In genomic region chr1:120345001-120345400, GRCm38 (mm10) we compare ENCODE assay signal across 25 mouse cellular contexts. TPM values are rescaled to one million over a fixed set of nuclear protein-coding genes. Genes with fewer than 3 reads are reported as not detected.
DNase-seq lines count a peak whose midpoint lies in the region; ATAC-seq and TF ChIP-seq lines count a peak whose summit lies in the region.
"Had no signal": no experiment of that assay in that cellular context is flagged by ENCODE, and none has a peak within 500 bp of the region (broad histone marks: within the 10 kb centered on the region; RNA-seq: fewer than 3 reads in every experiment).

No protein-coding gene starts in this region.

- H3K27ac ChIP-seq in midbrain, embryonic 10.5 days (replicated peaks) = no peak overlapping the region
- H3K27ac ChIP-seq in midbrain, embryonic 13.5 days = no peak overlapping the region
- no peak overlapping the region for H3K27ac ChIP-seq in midbrain, embryonic 14.5 days (replicated peaks; ENCODE audit: low read depth, low read length)
- H3K27ac ChIP-seq in midbrain, postnatal 0 days (ENCODE audit: low read depth, low read length) = no peak overlapping the region
- H3K27ac ChIP-seq: embryonic facial prominence, embryonic 10.5 days; embryonic facial prominence, embryonic 12.5 days; forebrain, embryonic 13.5 days; forebrain, embryonic 15.5 days had no signal

- H3K4me1 ChIP-seq in midbrain, embryonic 10.5 days = peaks cover 39% of the 10 kb centered on the region
- H3K4me1 ChIP-seq in midbrain, embryonic 13.5 days (replicated peaks) = peaks cover 37% of the 10 kb centered on the region
- H3K4me1 ChIP-seq in midbrain, embryonic 14.5 days (ENCODE audit: control insufficient read depth, insufficient read depth, low read length) = peaks cover 24% of the 10 kb centered on the region; the same call in 1 of the 2 replicates
- H3K4me1 ChIP-seq in midbrain, postnatal 0 days (ENCODE audit: insufficient read depth, low read length) = no peaks in the 10 kb centered on the region

- H3K36me3 ChIP-seq in midbrain, embryonic 10.5 days = no peaks in the 10 kb centered on the region
- no peaks in the 10 kb centered on the region for H3K36me3 ChIP-seq in midbrain, embryonic 13.5 days
- no peaks in the 10 kb centered on the region for H3K36me3 ChIP-seq in midbrain, embryonic 14.5 days (ENCODE audit: control insufficient read depth, insufficient read depth, low read length)
- no peaks in the 10 kb centered on the region for H3K36me3 ChIP-seq in midbrain, postnatal 0 days (ENCODE audit: insufficient read depth, low read length)
- H3K36me3 ChIP-seq: embryonic facial prominence, embryonic 10.5 days; embryonic facial prominence, embryonic 12.5 days; forebrain, embryonic 15.5 days; G1E had no signal

- peak; percentile 18 for DNase-seq in midbrain, embryonic 10.5 days (ENCODE audit: low spot score)
- DNase-seq in midbrain, embryonic 14.5 days = peak; percentile 58
- no peak for DNase-seq in midbrain, postnatal 0 days (ENCODE audit: low spot score)
- DNase-seq in retina, embryonic 14.5 days (ENCODE audit: low spot score) = peak; percentile 33
- no peak for DNase-seq in ovary, postnatal 36 days (ENCODE audit: low spot score)
- DNase-seq: adrenal gland, adult 2 months; adrenal gland, postnatal 10 days; adrenal gland, postnatal 25 days; B cell, adult 2 months; cerebellum, adult 11-12 months; cerebellum, adult 2 months; cerebellum, adult 9-10 months; cerebellum, postnatal 10 days; cerebellum, postnatal 25 days had no signal

- no peak for TF ChIP-seq CTCF in midbrain, postnatal 0 days (IDR thresholded peaks at IDR 0.05)

- no peak overlapping the region for H3K9ac ChIP-seq in midbrain, embryonic 13.5 days (replicated peaks)
- no peak overlapping the region for H3K9ac ChIP-seq in midbrain, embryonic 14.5 days (replicated peaks; ENCODE audit: low read length)
- H3K9ac ChIP-seq in midbrain, postnatal 0 days (replicated peaks; ENCODE audit: low read length, poor library complexity, severe bottlenecking) = no peak overlapping the region
- H3K9ac ChIP-seq: embryonic facial prominence, embryonic 12.5 days; forebrain, embryonic 13.5 days; forebrain, embryonic 15.5 days had no signal

- H3K4me3 ChIP-seq in midbrain, embryonic 10.5 days = no peak overlapping the region
- no peak overlapping the region for H3K4me3 ChIP-seq in midbrain, embryonic 13.5 days (replicated peaks)
- H3K4me3 ChIP-seq in midbrain, embryonic 14.5 days (replicated peaks; ENCODE audit: low read depth, low read length) = no peak overlapping the region
- H3K4me3 ChIP-seq in midbrain, postnatal 0 days (ENCODE audit: low read depth, low read length) = no peak overlapping the region
- H3K4me3 ChIP-seq: embryonic facial prominence, embryonic 10.5 days; embryonic facial prominence, embryonic 12.5 days; forebrain, embryonic 13.5 days; forebrain, embryonic 15.5 days had no signal

- no peaks in the 10 kb centered on the region for H3K9me3 ChIP-seq in midbrain, embryonic 10.5 days (replicated peaks)
- H3K9me3 ChIP-seq in midbrain, embryonic 13.5 days = no peaks in the 10 kb centered on the region; the same call in 1 of the 2 replicates
- H3K9me3 ChIP-seq in midbrain, embryonic 14.5 days (ENCODE audit: control insufficient read depth, low read length) = no peaks in the 10 kb centered on the region
- no peaks in the 10 kb centered on the region for H3K9me3 ChIP-seq in midbrain, postnatal 0 days (ENCODE audit: low read length)
- H3K9me3 ChIP-seq: embryonic facial prominence, embryonic 10.5 days; embryonic facial prominence, embryonic 12.5 days; forebrain, embryonic 13.5 days; forebrain, embryonic 15.5 days had no signal

- peaks cover 68% of the 10 kb centered on the region for H3K27me3 ChIP-seq in midbrain, embryonic 10.5 days (ENCODE audit: low read depth, poor library complexity, severe bottlenecking)
- peaks cover 60% of the 10 kb centered on the region for H3K27me3 ChIP-seq in midbrain, embryonic 13.5 days
- peaks cover 47% of the 10 kb centered on the region for H3K27me3 ChIP-seq in midbrain, embryonic 14.5 days (ENCODE audit: control insufficient read depth, insufficient read depth, low read length)
- peaks cover 35% of the 10 kb centered on the region for H3K27me3 ChIP-seq in midbrain, postnatal 0 days (ENCODE audit: insufficient read depth, low read length)
- H3K27me3 ChIP-seq: CH12.LX had no signal

- 16% methylated on average over 7 of the region's 7 CpGs for WGBS in midbrain, embryonic 10.5 days
- 6% methylated on average over 7 of the region's 7 CpGs for WGBS in midbrain, embryonic 13.5 days
- WGBS in midbrain, embryonic 14.5 days = 11% methylated on average over 7 of the region's 7 CpGs
- WGBS in midbrain, postnatal 0 days = 9% methylated on average over 7 of the region's 7 CpGs

- no peak overlapping the region for H3K4me2 ChIP-seq in midbrain, embryonic 13.5 days (replicated peaks)
- H3K4me2 ChIP-seq in midbrain, embryonic 14.5 days (ENCODE audit: low read length) = no peak overlapping the region
- no peak overlapping the region for H3K4me2 ChIP-seq in midbrain, postnatal 0 days (ENCODE audit: low read depth, low read length, poor library complexity, severe bottlenecking)
- H3K4me2 ChIP-seq: embryonic facial prominence, embryonic 12.5 days; forebrain, embryonic 13.5 days; forebrain, embryonic 15.5 days had no signal

- ATAC-seq in midbrain, embryonic 13.5 days = no peak
- no peak for ATAC-seq in midbrain, embryonic 14.5 days (ENCODE audit: low FRiP score, low TSS enrichment)
- ATAC-seq in midbrain, postnatal 0 days (ENCODE audit: low FRiP score) = no peak
- ATAC-seq in megakaryocyte-erythroid progenitor cell, adult 5-6 weeks (replicated peaks; ENCODE audit: low FRiP score, low TSS enrichment, poor library complexity, severe bottlenecking) = no peak
- ATAC-seq: CD4-positive, CD25-positive, alpha-beta regulatory T cell, adult 4 months; forebrain, embryonic 13.5 days; forebrain, embryonic 15.5 days; Patski had no signal

RNA-seq across cellular contexts. Expression of gene C1ql2, which starts 4.6 kb away (rescaled TPM):
- polyA plus RNA-seq in midbrain, embryonic 10.5 days (2016; fragmentation: Nextera tagmentation; extraction: Ambion mirVana) = 0.19 and 1.0 TPM in 2 replicates
- polyA plus RNA-seq in midbrain, embryonic 13.5 days (2015; fragmentation: Nextera tagmentation; extraction: Ambion mirVana) = 6.1 and 8.0 TPM in 2 replicates
- 12.0 and 16.2 TPM in 2 replicates for polyA plus RNA-seq in midbrain, embryonic 14.5 days (2014; fragmentation: Nextera tagmentation; extraction: Ambion mirVana)
- total RNA-seq in midbrain, postnatal 0 days (2014; rRNA removed) = 27.2 and 31.0 TPM in 2 replicates
- polyA plus RNA-seq in midbrain, postnatal 0 days (2015; fragmentation: Nextera tagmentation; extraction: Ambion mirVana) = 24.1 and 26.7 TPM in 2 replicates
- total RNA-seq in megakaryocyte-erythroid progenitor cell, adult 5-6 weeks (2014; fragmentation: Nextera tagmentation) = not detected in 2 replicates
- total RNA-seq in megakaryocyte-erythroid progenitor cell, adult 5-6 weeks (2017) = not detected in 2 replicates
- total RNA-seq: adrenal gland, adult 2 months; adrenal gland, postnatal 25 days; CH12.LX had no signal
- polyA plus RNA-seq: CD4-positive, CD25-positive, alpha-beta regulatory T cell, adult 4 months; forebrain, embryonic 11.5 days; G1E; Patski had no signal

Comparison
In these comparisons a context has a peak if more than half of its experiments do, and no peak if none do; other contexts are left out.
1. DNase-seq: peak in midbrain, embryonic 10.5 days (single experiment), midbrain, embryonic 14.5 days (single experiment) and retina, embryonic 14.5 days (single experiment); none in midbrain, postnatal 0 days (single experiment) and ovary, postnatal 36 days (single experiment).